ENCODE assay signal across 8 mouse cellular contexts in the genomic region with DNA sequence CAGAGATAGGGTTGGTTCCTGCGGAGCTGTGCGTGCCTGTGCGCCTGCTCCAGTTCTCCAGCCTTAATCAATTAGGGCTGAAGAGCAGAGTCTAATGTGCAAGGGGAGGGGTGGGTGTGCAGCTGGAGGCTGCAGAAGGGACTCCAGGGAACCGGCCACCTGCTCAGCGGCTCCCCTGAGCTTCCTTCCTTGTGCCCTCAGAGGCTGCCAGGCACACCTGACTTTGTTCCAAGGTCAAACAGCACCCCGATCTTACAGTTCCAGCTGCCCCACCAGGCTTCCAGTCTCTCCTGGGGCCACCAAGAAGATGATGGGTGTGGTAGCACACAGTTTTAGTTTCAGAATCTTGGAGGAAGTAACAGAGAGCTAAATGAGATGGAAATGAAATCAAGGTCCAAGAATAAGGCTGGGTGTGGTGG. TPM values are rescaled to one million over a fixed set of nuclear protein-coding genes. Genes with fewer than 3 reads are reported as not detected.
DNase-seq lines count a peak whose midpoint lies in the region; ATAC-seq and TF ChIP-seq lines count a peak whose summit lies in the region.

No protein-coding gene starts in this region.

- no peak for TF ChIP-seq CTCF in layer of hippocampus, adult 2 months (conservative IDR thresholded peaks at IDR 0.05)
- no peak for TF ChIP-seq CTCF in cerebellum, adult 2 months (IDR thresholded peaks at IDR 0.05; ENCODE audit: borderline replicate concordance, insufficient read depth, low read depth, low read length)

- no peak overlapping the region for H3K4me3 ChIP-seq in layer of hippocampus, adult 2 months
- H3K4me3 ChIP-seq in embryonic facial prominence, embryonic 11.5 days (ENCODE audit: low read depth, low read length) = 0 out of 2 replicates have a peak overlapping the region, but pooled peaks have one; percentile 2
- peak overlapping the region; percentile 0; the same call in 1 of the 2 replicates for H3K4me3 ChIP-seq in intestine, embryonic 14.5 days (ENCODE audit: low read depth, low read length)
- no peak overlapping the region for H3K4me3 ChIP-seq in neural tube, embryonic 12.5 days
- H3K4me3 ChIP-seq in cerebellum, adult 2 months (replicated peaks; ENCODE audit: insufficient read depth, low read depth, low read length) = no peak overlapping the region

- no peaks in the 10 kb centered on the region for H3K9me3 ChIP-seq in embryonic facial prominence, embryonic 11.5 days (replicated peaks; ENCODE audit: control insufficient read depth, low read length)
- H3K9me3 ChIP-seq in intestine, embryonic 14.5 days (ENCODE audit: control insufficient read depth, low read length) = no peaks in the 10 kb centered on the region
- no peaks in the 10 kb centered on the region for H3K9me3 ChIP-seq in neural tube, embryonic 12.5 days

- no peaks in the 10 kb centered on the region for H3K36me3 ChIP-seq in embryonic facial prominence, embryonic 11.5 days (replicated peaks; ENCODE audit: control insufficient read depth, insufficient read depth, low read depth, low read length)
- no peaks in the 10 kb centered on the region for H3K36me3 ChIP-seq in intestine, embryonic 14.5 days (ENCODE audit: control insufficient read depth, insufficient read depth, low read length)
- no peaks in the 10 kb centered on the region for H3K36me3 ChIP-seq in neural tube, embryonic 12.5 days

- peak overlapping the region; percentile 30; the same call in 1 of the 2 replicates for H3K9ac ChIP-seq in embryonic facial prominence, embryonic 11.5 days (replicated peaks; ENCODE audit: low read length)
- H3K9ac ChIP-seq in intestine, embryonic 14.5 days (ENCODE audit: low read length) = peak overlapping the region; percentile 34
- 0 out of 2 replicates have a peak overlapping the region, but pooled peaks have one; percentile 5 for H3K9ac ChIP-seq in neural tube, embryonic 12.5 days

- ATAC-seq in embryonic facial prominence, embryonic 11.5 days (replicated peaks; ENCODE audit: insufficient number of reproducible peaks, low FRiP score, low TSS enrichment, low read depth) = peak; percentile 77
- peak; percentile 85 for ATAC-seq in intestine, embryonic 14.5 days (replicated peaks; ENCODE audit: low FRiP score, low TSS enrichment, low read depth)
- ATAC-seq in neural tube, embryonic 12.5 days (ENCODE audit: low FRiP score, low read depth) = peak; percentile 83

- peak overlapping the region; percentile 29 for H3K4me2 ChIP-seq in embryonic facial prominence, embryonic 11.5 days (ENCODE audit: low read depth, low read length)
- H3K4me2 ChIP-seq in intestine, embryonic 14.5 days (ENCODE audit: low read length) = peak overlapping the region; percentile 50
- peak overlapping the region; percentile 57 for H3K4me2 ChIP-seq in neural tube, embryonic 12.5 days (replicated peaks)

- H3K27ac ChIP-seq in layer of hippocampus, adult 2 months = peak overlapping the region; percentile 72; the same call in 1 of the 2 replicates
- H3K27ac ChIP-seq in embryonic facial prominence, embryonic 11.5 days (replicated peaks; ENCODE audit: low read depth, low read length) = peak overlapping the region; percentile 45
- peak overlapping the region; percentile 93 for H3K27ac ChIP-seq in intestine, embryonic 14.5 days (ENCODE audit: low read depth)
- peak overlapping the region; percentile 64 for H3K27ac ChIP-seq in neural tube, embryonic 12.5 days
- H3K27ac ChIP-seq in cerebellum, adult 2 months (ENCODE audit: insufficient read depth, low read length) = no peak overlapping the region

- no peak for DNase-seq in layer of hippocampus, adult 2 months (ENCODE audit: low spot score in 2 of 2)
- DNase-seq in layer of hippocampus, adult 18-20 months (ENCODE audit: low spot score in 2 of 2) = no peak
- DNase-seq in embryonic facial prominence, embryonic 11.5 days (ENCODE audit: low spot score) = peak; percentile 81
- DNase-seq in intestine, embryonic 14.5 days (ENCODE audit: low spot score) = peak; percentile 78
- DNase-seq in adrenal gland, postnatal 4 days (ENCODE audit: low spot score in 2 of 2) = no peak
- no peak for DNase-seq in cerebellum, adult 2 months
- DNase-seq in right cerebral cortex, adult 18-20 months = no peak

- TF ChIP-seq POLR2A in cerebellum, adult 2 months (IDR thresholded peaks at IDR 0.05; ENCODE audit: borderline replicate concordance, insufficient read depth, low read length) = no peak

- peaks cover 12% of the 10 kb centered on the region; the same call in 1 of the 2 replicates for H3K4me1 ChIP-seq in embryonic facial prominence, embryonic 11.5 days (ENCODE audit: control insufficient read depth, insufficient read depth, low read length)
- H3K4me1 ChIP-seq in intestine, embryonic 14.5 days (replicated peaks; ENCODE audit: control insufficient read depth, insufficient read depth, low read length) = peaks cover 20% of the 10 kb centered on the region
- peaks cover 24% of the 10 kb centered on the region for H3K4me1 ChIP-seq in neural tube, embryonic 12.5 days
- peaks cover 12% of the 10 kb centered on the region for H3K4me1 ChIP-seq in cerebellum, adult 2 months (ENCODE audit: control insufficient read depth, insufficient read depth, low read length)

- 3% methylated on average over 6 of the region's 6 CpGs for WGBS in embryonic facial prominence, embryonic 11.5 days
- 2% methylated on average over 6 of the region's 6 CpGs for WGBS in intestine, embryonic 14.5 days
- 8% methylated on average over 6 of the region's 6 CpGs for WGBS in neural tube, embryonic 12.5 days
- WGBS in cerebellum, adult 2 months = 33% methylated on average over 6 of the region's 6 CpGs

- no peaks in the 10 kb centered on the region for H3K27me3 ChIP-seq in embryonic facial prominence, embryonic 11.5 days (ENCODE audit: control insufficient read depth, insufficient read depth, low read length)
- H3K27me3 ChIP-seq in intestine, embryonic 14.5 days (replicated peaks; ENCODE audit: control insufficient read depth, insufficient read depth, low read length) = no peaks in the 10 kb centered on the region
- H3K27me3 ChIP-seq in neural tube, embryonic 12.5 days (replicated peaks) = no peaks in the 10 kb centered on the region
- no peaks in the 10 kb centered on the region for H3K27me3 ChIP-seq in cerebellum, adult 2 months (ENCODE audit: control insufficient read depth, insufficient read depth, low read length)

RNA-seq across cellular contexts. Expression of gene Tent5b, which starts 39.5 kb away (rescaled TPM):
- not detected for total RNA-seq in layer of hippocampus, adult 2 months (2021)
- total RNA-seq in layer of hippocampus, adult 18-20 months (2021) = not detected
- polyA plus RNA-seq in embryonic facial prominence, embryonic 11.5 days (2014; fragmentation: Nextera tagmentation; extraction: Ambion mirVana) = 0.71 and 0.93 TPM in 2 replicates
- polyA plus RNA-seq in intestine, embryonic 14.5 days (2014; fragmentation: Nextera tagmentation; extraction: Ambion mirVana) = 0.23 and 0.38 TPM in 2 replicates
- 0.29 and 0.66 TPM in 2 replicates for polyA plus RNA-seq in neural tube, embryonic 12.5 days (2016; fragmentation: Nextera tagmentation; extraction: Ambion mirVana)
- total RNA-seq in adrenal gland, postnatal 4 days (2021) = under 1 TPM; 0.73 to 0.78 TPM
- 0.21 and 0.26 TPM in 2 replicates for polyA plus RNA-seq in cerebellum, adult 2 months (2012; rRNA removed)

RNA-seq across cellular contexts. Expression of gene Trnp1, which starts 58.0 kb away (rescaled TPM):
- total RNA-seq in layer of hippocampus, adult 2 months (2021) = 100 to 1,000 TPM; 154 to 165 TPM
- total RNA-seq in layer of hippocampus, adult 18-20 months (2021) = 100 to 1,000 TPM; 178 to 179 TPM
- 2.0 and 2.8 TPM in 2 replicates for polyA plus RNA-seq in embryonic facial prominence, embryonic 11.5 days (2014; fragmentation: Nextera tagmentation; extraction: Ambion mirVana)
- polyA plus RNA-seq in intestine, embryonic 14.5 days (2014; fragmentation: Nextera tagmentation; extraction: Ambion mirVana) = 1.1 and 2.4 TPM in 2 replicates
- polyA plus RNA-seq in neural tube, embryonic 12.5 days (2016; fragmentation: Nextera tagmentation; extraction: Ambion mirVana) = 2.5 and 3.7 TPM in 2 replicates
- 1 to 10 TPM; 6.9 to 8.0 TPM for total RNA-seq in adrenal gland, postnatal 4 days (2021)
- 153 and 162 TPM in 2 replicates for polyA plus RNA-seq in cerebellum, adult 2 months (2012; rRNA removed)

Comparison
In these comparisons a context has a peak if more than half of its experiments do, and no peak if none do; other contexts are left out.
1. DNase-seq: peak in embryonic facial prominence, embryonic 11.5 days (single experiment) and intestine, embryonic 14.5 days (single experiment); none in layer of hippocampus, adult 2 months (0 of 2), layer of hippocampus, adult 18-20 months (0 of 2), adrenal gland, postnatal 4 days (0 of 2), cerebellum, adult 2 months (0 of 2) and right cerebral cortex, adult 18-20 months (single experiment).
2. H3K4me3 ChIP-seq: peak in embryonic facial prominence, embryonic 11.5 days (single experiment) and intestine, embryonic 14.5 days (single experiment); none in layer of hippocampus, adult 2 months (single experiment), neural tube, embryonic 12.5 days (single experiment) and cerebellum, adult 2 months (single experiment).
3. RNA of gene Trnp1, which starts 58.0 kb away (polyA plus RNA-seq): 153 to 162 TPM in cerebellum, adult 2 months; 2.5 to 3.7 TPM in neural tube, embryonic 12.5 days, 1.1 to 2.4 TPM in intestine, embryonic 14.5 days and 2.0 to 2.8 TPM in embryonic facial prominence, embryonic 11.5 days; every median in the first group is over 10 times any median in the second.
4. Peak in every context shown above with its lines, with median percentiles within 50 percentile points of each other: ATAC-seq, H3K4me2 ChIP-seq and H3K9ac ChIP-seq.